Mouse (Mus musculus) cerebellum, postnatal 36 days (tissue): Measurements from ENCODE around the gene Myct1.

ENCODE experiments used
- DNase-seq, 2 experiments: peaks; one replicate each; pipeline ENCODE4 v3.0.0; 2021 to 2022; ENCODE audit warnings: mixed read lengths in 2 of 2

Myct1 gene

GRCm38 (mm10) chr10:5626268-5626667 is 32.7 kb downstream of the Myct1 start:
- no peak for DNase-seq

- DNase-seq: peak; percentile 56 to 59
Measured at GRCm38 (mm10) chr10:5633672-5634200, 40.2 kb downstream of the Myct1 start.

- DNase-seq: peak; percentile 24 to 53
Measured at GRCm38 (mm10) chr10:5634336-5634735, 40.8 kb downstream of the Myct1 start.

- no peak for DNase-seq
Measured at GRCm38 (mm10) chr10:5637322-5637721, 43.7 kb downstream of the Myct1 start.

GRCm38 (mm10) chr10:5639112-5639511 is 45.5 kb downstream of the Myct1 start, which contains the start of gene Vip:
Gene Vip (plus strand): TSS chr10:5639218.
- DNase-seq: no peak
